Mouse (Mus musculus): Measurements from ENCODE around the gene Macrod2.

The Macrod2 gene

DNA sequence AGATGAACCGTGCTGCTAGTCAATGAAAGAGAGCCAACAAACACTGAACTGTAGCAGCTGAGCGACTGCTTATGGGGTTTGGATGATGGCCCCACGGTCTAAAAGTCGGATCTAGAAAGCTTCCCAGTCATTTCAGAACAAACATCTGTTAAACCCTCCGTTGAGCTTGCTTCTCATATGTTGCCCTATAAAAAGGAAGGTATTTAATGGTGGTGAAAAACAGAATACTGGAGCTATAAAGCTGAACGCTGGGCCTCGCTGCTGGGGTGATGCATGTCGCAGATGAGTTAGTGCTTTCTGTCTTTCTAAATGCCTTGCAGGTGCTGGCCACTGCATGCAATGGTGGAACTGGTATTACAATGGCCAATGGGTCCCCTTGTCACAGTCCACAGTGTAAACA is 1278.3 kb downstream of the Macrod2 start:
- no peak for DNase-seq (ENCODE audit: low spot score in 2 of 2)

- DNase-seq (ENCODE audit: low spot score in 2 of 2), result no peak
Measured at GRCm38 (mm10) chr2:141697541-141697940, 1302.4 kb downstream of the Macrod2 start.

GRCm38 (mm10) chr2:141698320-141698719 is 1303.2 kb downstream of the Macrod2 start:
- DNase-seq (ENCODE audit: low spot score in 2 of 2), result no peak

DNA sequence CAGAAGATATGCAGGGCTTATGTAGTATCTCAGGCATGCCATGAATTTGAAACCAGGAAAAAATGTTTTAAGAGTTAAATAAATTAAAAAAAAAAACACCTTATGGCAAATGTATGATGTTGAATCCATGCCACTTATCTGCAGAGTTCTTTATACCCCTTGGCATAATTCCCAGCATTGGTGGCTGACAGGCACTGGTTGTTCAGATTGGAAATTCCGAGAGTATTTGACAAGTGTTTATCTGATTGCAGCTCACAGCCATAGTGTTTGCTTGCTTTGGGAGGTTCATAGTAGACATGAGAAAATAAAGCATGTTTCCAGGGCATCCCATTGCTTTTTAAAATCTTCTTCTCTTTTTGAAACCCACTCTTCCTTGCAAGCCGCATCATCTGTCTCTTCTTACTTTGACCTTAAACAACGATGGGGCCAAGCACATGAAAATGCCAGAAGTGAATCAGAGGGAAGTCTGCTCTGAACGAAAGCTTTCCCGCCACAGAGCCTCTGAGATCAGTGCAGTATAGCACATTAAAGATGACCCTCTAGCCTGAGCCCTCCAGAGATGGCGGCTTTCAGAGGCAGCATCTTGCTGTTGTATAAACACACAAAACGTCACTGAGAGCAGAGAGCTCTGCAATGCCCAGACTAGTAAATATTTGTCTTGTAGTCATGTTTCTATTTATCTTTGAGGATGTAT is 1305.8 kb downstream of the Macrod2 start:
- no peak for DNase-seq (ENCODE audit: low spot score in 2 of 2)

- DNase-seq (ENCODE audit: low spot score in 2 of 2), result no peak
Measured at GRCm38 (mm10) chr2:141711785-141712184, 1316.7 kb downstream of the Macrod2 start.

GRCm38 (mm10) chr2:141712265-141712664 is 1317.2 kb downstream of the Macrod2 start:
- no peak for DNase-seq (ENCODE audit: low spot score in 2 of 2)

GRCm38 (mm10) chr2:141715061-141715460 is 1320.0 kb downstream of the Macrod2 start:
- DNase-seq (ENCODE audit: low spot score in 2 of 2), result no peak

- no peak for DNase-seq (ENCODE audit: low spot score in 2 of 2)
Measured at GRCm38 (mm10) chr2:141722531-141722930, 1327.4 kb downstream of the Macrod2 start.

- no peak for DNase-seq (ENCODE audit: low spot score in 2 of 2)
Measured at GRCm38 (mm10) chr2:141728998-141729397, 1333.9 kb downstream of the Macrod2 start.

DNA sequence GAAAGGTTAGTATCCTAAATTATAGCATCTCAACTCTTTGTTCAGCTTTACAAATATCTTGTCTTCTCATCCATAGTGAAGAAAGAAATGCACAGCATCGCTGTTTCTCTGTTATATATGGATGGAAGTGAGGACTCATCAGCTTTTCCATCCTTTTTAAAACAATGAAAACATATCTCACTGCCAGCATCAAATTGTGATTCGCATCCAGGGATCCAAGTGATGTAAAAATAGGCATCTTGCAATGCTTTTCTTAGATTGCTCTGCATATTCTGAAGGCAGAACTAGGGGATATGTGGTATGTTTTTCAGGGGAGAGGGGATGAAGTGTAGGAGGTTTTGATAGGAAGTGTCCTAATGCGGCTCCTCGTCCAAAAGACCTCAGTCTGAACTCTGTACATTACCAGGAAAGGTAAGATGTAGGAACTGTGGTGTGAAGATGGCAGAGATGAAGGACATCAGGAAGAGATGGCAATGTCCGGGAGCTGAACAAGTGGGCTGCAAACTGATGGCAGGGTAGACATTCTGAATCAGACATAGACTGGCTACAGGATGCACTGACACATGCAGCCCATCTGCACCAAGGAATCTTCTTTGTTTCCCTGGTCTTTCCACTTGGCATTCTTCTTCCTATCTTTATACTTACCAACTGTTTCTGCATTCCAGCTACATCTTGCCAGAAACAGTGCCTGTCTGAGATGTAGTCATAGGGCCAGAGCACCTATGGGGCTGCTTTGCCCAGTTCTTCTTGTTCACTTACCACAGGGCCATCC is 1341.8 kb downstream of the Macrod2 start:
- DNase-seq (ENCODE audit: low spot score in 2 of 2), result no peak

DNA sequence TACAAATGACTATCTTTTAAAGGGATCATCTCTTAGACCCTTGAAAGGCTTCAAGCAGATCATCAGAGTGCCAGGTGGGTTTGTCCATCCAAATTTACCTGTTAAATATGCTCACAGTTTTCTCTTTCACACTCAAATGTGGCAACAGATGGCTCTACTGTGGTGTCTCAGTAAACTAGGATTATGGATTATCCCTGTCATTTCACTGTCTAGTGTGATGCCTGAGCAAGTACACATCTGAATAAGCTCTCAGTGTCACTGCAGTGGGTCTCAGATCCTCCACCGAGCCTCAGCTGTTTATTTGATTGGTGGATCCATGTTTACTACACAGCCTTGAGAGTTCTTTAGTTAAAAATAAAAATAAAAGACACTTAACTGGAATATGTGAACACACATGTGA is 1343.6 kb downstream of the Macrod2 start:
- DNase-seq (ENCODE audit: low spot score in 2 of 2), result no peak

- DNase-seq (ENCODE audit: low spot score in 2 of 2), result no peak
Measured at GRCm38 (mm10) chr2:141740318-141740717, 1345.2 kb downstream of the Macrod2 start.

- DNase-seq (ENCODE audit: low spot score in 2 of 2), result no peak
Measured at GRCm38 (mm10) chr2:141800236-141800635, 1405.1 kb downstream of the Macrod2 start.

DNA sequence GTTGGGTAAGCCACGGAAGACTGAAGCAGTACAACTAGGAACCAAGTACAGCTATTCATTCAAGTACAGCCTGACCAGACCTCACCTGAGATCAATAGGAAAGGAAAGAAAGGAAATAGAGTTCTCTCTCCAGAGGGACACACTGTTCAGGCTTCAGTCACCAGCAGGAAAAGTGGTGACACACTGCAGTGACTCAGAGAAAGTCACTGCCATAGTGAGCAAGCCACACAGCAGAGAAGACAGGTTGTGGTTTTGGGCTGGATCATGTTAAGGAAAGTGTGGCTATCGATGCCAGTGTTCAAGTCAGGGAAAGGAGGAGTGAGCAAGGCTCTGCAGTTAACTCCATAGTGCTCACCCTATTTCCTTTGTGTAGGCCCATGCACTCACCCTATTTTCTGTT is 1405.8 kb downstream of the Macrod2 start:
- DNase-seq (ENCODE audit: low spot score in 2 of 2), result no peak

DNA sequence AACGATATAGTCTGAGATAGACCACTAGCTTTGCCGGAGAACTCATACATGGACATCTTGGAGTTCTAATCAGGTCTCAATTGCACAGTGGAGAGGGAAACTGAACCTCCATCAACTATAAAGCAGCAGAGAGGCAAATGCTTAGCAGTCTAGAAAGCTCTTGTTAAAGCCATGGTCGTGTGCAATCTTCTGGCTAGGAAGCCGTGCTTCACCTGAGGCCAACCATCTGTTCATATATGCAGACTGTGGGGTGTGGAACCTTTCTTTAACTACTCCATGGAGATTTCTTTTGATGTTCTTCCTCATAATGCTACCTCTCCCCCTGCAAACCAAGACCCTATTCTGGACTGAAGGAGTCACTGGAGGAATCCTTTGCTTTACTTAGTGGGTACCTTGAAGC is 1421.2 kb downstream of the Macrod2 start:
- DNase-seq (ENCODE audit: low spot score in 2 of 2), result no peak

GRCm38 (mm10) chr2:141817546-141818180 is 1422.6 kb downstream of the Macrod2 start:
- DNase-seq (ENCODE audit: low spot score in 2 of 2), result no peak

DNA sequence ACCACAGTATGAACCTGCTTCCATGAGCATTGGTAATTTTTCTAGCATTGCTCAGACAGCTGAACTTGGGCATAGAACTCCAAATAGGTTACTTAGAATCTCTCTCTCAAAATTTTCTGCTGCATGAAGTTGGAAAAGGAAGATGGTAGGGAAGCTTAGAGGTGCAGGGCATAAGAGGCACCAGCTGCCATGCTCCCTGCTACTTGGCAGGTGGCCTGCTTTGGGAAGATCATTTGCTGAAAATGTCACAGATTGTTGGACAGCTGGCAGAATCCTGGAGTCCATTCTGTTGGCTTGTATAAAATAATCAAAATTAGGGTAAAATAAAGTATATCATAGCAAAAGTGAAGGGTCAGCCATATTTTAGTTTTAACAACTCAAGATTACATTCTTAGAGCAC is 1425.7 kb downstream of the Macrod2 start:
- no peak for DNase-seq (ENCODE audit: low spot score in 2 of 2)

DNA sequence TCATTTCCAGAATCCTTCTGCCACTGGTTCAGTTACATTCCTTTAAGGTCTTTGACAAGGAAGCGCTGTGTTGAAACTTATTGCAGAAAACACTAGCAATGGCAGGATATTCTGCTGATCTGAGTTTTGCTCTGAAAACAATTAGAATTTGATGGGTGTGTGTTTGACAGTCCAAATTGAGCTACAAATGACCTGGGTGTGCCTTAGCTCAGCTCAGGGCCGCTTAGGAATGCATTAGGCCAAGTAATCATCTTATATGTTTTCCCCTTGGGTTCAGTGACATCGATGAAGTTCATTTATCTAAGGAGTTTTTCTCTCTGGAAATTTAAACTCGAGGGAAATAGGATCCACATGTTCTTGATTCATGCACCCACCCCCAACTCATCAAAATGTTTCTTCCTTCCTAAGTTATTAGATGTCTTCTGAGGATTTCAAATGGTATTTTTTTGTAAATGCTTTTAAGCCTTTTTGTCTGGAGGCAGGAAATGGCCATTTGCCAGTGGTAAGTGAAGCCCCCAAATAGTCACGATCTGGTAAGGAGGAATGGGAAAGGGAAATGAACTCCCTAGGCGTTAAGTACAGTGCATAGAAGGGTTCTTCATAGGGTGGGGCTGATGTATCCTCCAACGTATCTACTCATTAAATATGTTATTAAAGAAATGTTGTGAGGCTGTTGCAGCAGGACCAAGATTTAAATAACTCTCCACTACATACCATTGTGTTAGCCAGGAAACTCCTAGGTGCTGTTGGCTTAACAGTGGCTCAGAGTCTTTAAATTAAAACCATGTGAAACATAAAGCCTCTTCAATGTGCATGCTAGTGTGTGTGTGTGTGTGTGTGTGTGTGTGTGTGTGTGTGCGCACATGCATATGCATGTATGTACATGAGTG is 1430.7 kb downstream of the Macrod2 start:
- DNase-seq (ENCODE audit: low spot score in 2 of 2), result no peak

DNA sequence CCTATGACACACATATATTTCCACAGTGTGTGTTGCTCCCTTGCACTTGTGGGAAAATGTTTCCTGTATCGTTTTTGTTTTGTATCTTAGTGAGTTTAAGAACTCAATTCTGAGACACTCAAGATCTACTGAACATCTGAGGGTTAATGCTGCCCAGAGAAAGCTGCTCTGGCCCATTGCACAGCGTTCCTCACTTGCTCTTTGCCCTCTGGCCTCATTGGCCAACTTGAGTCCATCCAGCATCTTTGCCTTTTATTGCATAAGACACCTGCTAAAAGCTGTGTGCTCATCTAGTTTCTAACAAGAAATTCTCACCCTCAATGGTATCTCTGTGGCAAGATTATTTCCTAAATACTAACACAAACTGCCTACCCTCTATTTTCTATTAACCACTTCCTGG is 1435.4 kb downstream of the Macrod2 start:
- DNase-seq (ENCODE audit: low spot score in 2 of 2), result no peak

GRCm38 (mm10) chr2:141831515-141831914 is 1436.4 kb downstream of the Macrod2 start:
- no peak for DNase-seq (ENCODE audit: low spot score in 2 of 2)

- DNase-seq (ENCODE audit: low spot score in 2 of 2), result no peak
Measured at GRCm38 (mm10) chr2:141834156-141834782, 1439.2 kb downstream of the Macrod2 start.
